Mouse (Mus musculus) thymus, postnatal 36 days (tissue): ENCODE measurements around the gene Ttc3.
"Not testable (repeated sequence)": the region's sequence is repeated elsewhere in the genome, so short reads cannot be mapped to it uniquely, and the experiment has no call there.

ENCODE experiments used
- DNase-seq, 2 experiments: peaks; one replicate each; pipeline ENCODE4 v3.0.0; 2022; ENCODE audit warnings: mixed read lengths in 2 of 2

Ttc3 gene

GRCm38 (mm10) chr16:94436801-94437200, 66.4 kb downstream of the Ttc3 start:
- DNase-seq = no peak

- no peak for DNase-seq
Observed at GRCm38 (mm10) chr16:94441361-94441760, 70.9 kb downstream of the Ttc3 start.

GRCm38 (mm10) chr16:94449151-94449550, 78.7 kb downstream of the Ttc3 start:
- DNase-seq = no peak

- no peak for DNase-seq
Observed at GRCm38 (mm10) chr16:94449632-94450031, 79.2 kb downstream of the Ttc3 start.

GRCm38 (mm10) chr16:94451545-94452488, 81.4 kb downstream of the Ttc3 start:
- no peak for DNase-seq

GRCm38 (mm10) chr16:94452768-94453167, 82.3 kb downstream of the Ttc3 start:
- no peak for DNase-seq

GRCm38 (mm10) chr16:94454146-94454545, 83.7 kb downstream of the Ttc3 start:
- no peak for DNase-seq

- no peak for DNase-seq
Observed at GRCm38 (mm10) chr16:94464067-94464466, 93.6 kb downstream of the Ttc3 start.

- DNase-seq = no peak
Observed at GRCm38 (mm10) chr16:94465900-94466299, 95.5 kb downstream of the Ttc3 start.

- DNase-seq = not testable (repeated sequence)
Observed at GRCm38 (mm10) chr16:94466317-94466716, 95.9 kb downstream of the Ttc3 start.

- no peak for DNase-seq
Observed at GRCm38 (mm10) chr16:94467337-94468055, 97.1 kb downstream of the Ttc3 start.

GRCm38 (mm10) chr16:94468391-94468790, 98.0 kb downstream of the Ttc3 start:
- no peak for DNase-seq

GRCm38 (mm10) chr16:94472515-94472951, 102.1 kb downstream of the Ttc3 start:
- no peak for DNase-seq

GRCm38 (mm10) chr16:94473086-94473822, 102.8 kb downstream of the Ttc3 start:
- no peak for DNase-seq

GRCm38 (mm10) chr16:94484752-94485535, 114.5 kb downstream of the Ttc3 start:
- DNase-seq = no peak

- no peak for DNase-seq
Observed at GRCm38 (mm10) chr16:94487341-94487740, 116.9 kb downstream of the Ttc3 start.

GRCm38 (mm10) chr16:94489326-94489725, 118.9 kb downstream of the Ttc3 start:
- no peak for DNase-seq

- DNase-seq = not testable (repeated sequence)
Observed at GRCm38 (mm10) chr16:94497176-94497575, 126.8 kb downstream of the Ttc3 start.

GRCm38 (mm10) chr16:94497911-94498310, 127.5 kb downstream of the Ttc3 start:
- no peak for DNase-seq

- DNase-seq = no peak
Observed at GRCm38 (mm10) chr16:94504192-94504591, 133.8 kb downstream of the Ttc3 start.

- no peak for DNase-seq
Observed at GRCm38 (mm10) chr16:94507071-94507470, 136.7 kb downstream of the Ttc3 start.

GRCm38 (mm10) chr16:94508769-94509168, 138.4 kb downstream of the Ttc3 start:
- no peak for DNase-seq
